Mouse (Mus musculus) heart, embryonic 11.5 days (tissue): ENCODE measurements at regions not wholly inside any gene's neighbourhood (a gene's known extent, or its start where the extent isn't known, plus 50 kb on each side); places are given as distances from the start of the nearest gene placed in this dataset.

ENCODE experiments used
- ATAC-seq: fragments of 200-750 bp; cut with Nextera tagmentation; replicated peaks from 2 replicates; pipeline ENCODE4 v1.8.0; 2017; ENCODE audit warnings: moderate library complexity; ENCODE audit not compliant: insufficient number of reproducible peaks, low FRiP score, low TSS enrichment
- H3K27ac ChIP-seq: fragments of 300-500 bp; sonication (generic); 2 replicates; pipeline ENCODE4 v1.5.1; 2014; ENCODE audit warnings: mild to moderate bottlenecking, low read depth, low read length
- H3K27me3 ChIP-seq: fragments of 300-500 bp; sonication (generic); 2 replicates; pipeline ENCODE4 v1.6.1; 2014; ENCODE audit warnings: mild to moderate bottlenecking, low read length, mixed read lengths; ENCODE audit not compliant: control insufficient read depth, insufficient read depth
- H3K36me3 ChIP-seq: fragments of 300-500 bp; sonication (generic); 2 replicates; pipeline ENCODE4 v1.6.1; 2014; ENCODE audit warnings: mild to moderate bottlenecking, low read length, moderate library complexity, mixed read lengths; ENCODE audit not compliant: control insufficient read depth, insufficient read depth
- H3K4me1 ChIP-seq: fragments of 300-500 bp; sonication (generic); 2 replicates; pipeline ENCODE4 v1.6.1; 2014; ENCODE audit warnings: low read length; ENCODE audit not compliant: control insufficient read depth, insufficient read depth
- H3K4me2 ChIP-seq: fragments of 300-500 bp; sonication (generic); 2 replicates; pipeline ENCODE4 v1.6.1; 2014; ENCODE audit warnings: mild to moderate bottlenecking, moderate library complexity
- H3K4me3 ChIP-seq: fragments of 300-500 bp; sonication (generic); 2 replicates; pipeline ENCODE4 v1.5.1; 2014; ENCODE audit warnings: low read depth, low read length
- H3K9ac ChIP-seq: fragments of 300-500 bp; sonication (generic); 2 replicates; pipeline ENCODE4 v1.6.1; 2014; ENCODE audit warnings: mild to moderate bottlenecking, low read depth, low read length, moderate library complexity
- H3K9me3 ChIP-seq: fragments of 300-500 bp; sonication (generic); replicated peaks from 2 replicates; pipeline ENCODE4 v1.6.1; 2016; ENCODE audit warnings: low read length; ENCODE audit not compliant: control insufficient read depth
- WGBS: fragments of 180-500 bp; shearing (Covaris S2); extraction: QIAGEN DNeasy Blood & Tissue Kit; methylation state at CpG from one replicate; pipeline ENCODE4 v1.1.7; 2014; ENCODE audit not compliant: insufficient replicate concordance; 5-methylcytosine and 5-hydroxymethylcytosine counted together

DNA sequence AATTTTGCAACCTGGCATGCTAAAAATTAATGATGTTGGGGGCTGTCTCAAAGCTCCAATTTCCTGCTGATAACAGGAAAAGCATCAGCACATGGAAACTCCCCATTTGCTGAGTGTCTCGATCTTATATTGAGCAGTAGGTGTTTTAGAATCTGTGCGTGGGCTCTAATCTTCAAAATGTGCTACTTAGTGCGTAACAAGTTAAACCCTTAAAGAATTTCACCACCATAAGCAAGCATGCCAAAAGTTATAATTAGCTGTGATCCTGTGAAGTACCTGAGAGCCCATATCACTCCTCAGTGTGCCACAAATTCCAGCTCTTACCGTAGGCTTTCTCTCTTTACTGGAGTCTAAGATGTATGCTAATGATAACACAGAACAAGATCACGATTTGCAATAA lies 137.5 kb upstream of the Rgmb start:
- H3K27ac ChIP-seq = no peak overlapping the region
- H3K4me2 ChIP-seq = no peak overlapping the region
- H3K9ac ChIP-seq = no peak overlapping the region
- no peak for ATAC-seq
- WGBS = 60% methylated on average over 5 of the region's 5 CpGs
- H3K4me3 ChIP-seq = no peak overlapping the region
- no peaks in the 10 kb centered on the region for H3K9me3 ChIP-seq
- no peaks in the 10 kb centered on the region for H3K27me3 ChIP-seq
- no peaks in the 10 kb centered on the region for H3K4me1 ChIP-seq
- no peaks in the 10 kb centered on the region for H3K36me3 ChIP-seq

- WGBS = 71% methylated on average over 2 of the region's 2 CpGs
- H3K4me3 ChIP-seq = no peak overlapping the region
These were observed 124.8 kb upstream of the Rgmb start for GRCm38 (mm10) chr17:15955656-15956055.

GRCm38 (mm10) chr17:15951641-15952040 lies 120.8 kb upstream of the Rgmb start:
- no peaks in the 10 kb centered on the region for H3K4me1 ChIP-seq
- H3K36me3 ChIP-seq = no peaks in the 10 kb centered on the region
- H3K4me2 ChIP-seq = no peak overlapping the region
- 88% methylated on average over 3 of the region's 3 CpGs for WGBS
- H3K27ac ChIP-seq = no peak overlapping the region
- no peaks in the 10 kb centered on the region for H3K9me3 ChIP-seq
- no peak for ATAC-seq
- no peaks in the 10 kb centered on the region for H3K27me3 ChIP-seq
- H3K9ac ChIP-seq = no peak overlapping the region
- H3K4me3 ChIP-seq = no peak overlapping the region

More at GRCm38 (mm10) chr17:15955656-15956055, 124.8 kb upstream of the Rgmb start:
- H3K4me2 ChIP-seq = no peak overlapping the region
- no peak overlapping the region for H3K9ac ChIP-seq
- H3K36me3 ChIP-seq = no peaks in the 10 kb centered on the region
- no peaks in the 10 kb centered on the region for H3K4me1 ChIP-seq
- ATAC-seq = no peak
- H3K9me3 ChIP-seq = no peaks in the 10 kb centered on the region
- H3K27me3 ChIP-seq = no peaks in the 10 kb centered on the region
- no peak overlapping the region for H3K27ac ChIP-seq

GRCm38 (mm10) chr17:15949753-15950152 lies 118.9 kb upstream of the Rgmb start:
- Histone ChIP-seq H3K4me3 (no peak overlapping the region), H3K27me3 (no peaks in the 10 kb centered on the region), H3K36me3 (no peaks in the 10 kb centered on the region), H3K27ac (no peak overlapping the region), H3K4me2 (no peak overlapping the region), H3K4me1 (no peaks in the 10 kb centered on the region), H3K9ac (no peak overlapping the region), H3K9me3 (no peaks in the 10 kb centered on the region)
- WGBS = 40% methylated on average over 6 of the region's 6 CpGs
- ATAC-seq = no peak

DNA sequence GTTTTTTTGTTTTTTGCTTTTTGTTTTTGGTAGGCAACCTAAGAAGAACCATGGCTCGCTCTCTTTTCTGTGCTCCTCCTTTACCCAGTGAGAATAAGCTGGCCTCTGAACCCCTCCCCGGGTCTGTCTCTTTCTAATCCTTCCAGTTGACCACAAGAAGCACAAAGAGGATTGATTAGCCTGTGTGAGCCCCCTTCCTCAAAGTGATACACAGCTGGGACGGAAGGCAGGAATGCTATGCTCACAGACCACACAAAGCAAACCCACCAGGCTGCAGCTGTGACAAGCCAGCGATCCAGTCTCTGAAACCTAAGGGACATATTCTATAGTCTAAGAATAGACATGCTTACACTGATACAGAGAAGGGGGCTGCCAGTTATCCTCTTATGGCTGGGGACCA lies 111.5 kb upstream of the Rgmb start:
- Histone ChIP-seq H3K9me3 (no peaks in the 10 kb centered on the region), H3K27me3 (no peaks in the 10 kb centered on the region), H3K9ac (no peak overlapping the region), H3K4me3 (no peak overlapping the region), H3K27ac (no peak overlapping the region), H3K4me1 (no peaks in the 10 kb centered on the region), H3K4me2 (no peak overlapping the region), H3K36me3 (no peaks in the 10 kb centered on the region)
- no peak for ATAC-seq
- 60% methylated on average over 4 of the region's 4 CpGs for WGBS

DNA sequence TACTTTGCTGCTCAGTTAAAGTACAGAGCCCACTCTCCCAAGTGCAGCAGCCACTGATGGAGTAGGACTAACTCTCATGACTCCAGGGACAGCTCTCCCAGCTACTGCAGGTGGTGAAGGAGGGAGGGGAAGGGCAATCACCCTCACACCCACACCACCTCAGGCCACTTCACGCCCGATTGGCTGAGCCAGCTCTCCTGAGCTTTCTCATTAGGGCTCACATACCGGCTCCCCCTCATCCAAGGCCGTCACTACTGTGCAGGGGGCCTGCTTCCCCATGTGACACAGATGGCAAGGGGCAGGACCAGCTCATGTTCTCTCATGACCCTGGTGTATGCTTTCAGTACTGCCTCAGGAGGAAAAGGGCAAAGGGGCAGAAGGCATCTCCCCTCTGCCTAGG lies 87.8 kb upstream of the Rgmb start:
- Histone ChIP-seq H3K4me3 (no peak overlapping the region), H3K27ac (no peak overlapping the region), H3K9ac (no peak overlapping the region), H3K9me3 (no peaks in the 10 kb centered on the region), H3K4me2 (no peak overlapping the region), H3K27me3 (no peaks in the 10 kb centered on the region), H3K36me3 (no peaks in the 10 kb centered on the region), H3K4me1 (no peaks in the 10 kb centered on the region)
- peak; percentile 49; the same call in 1 of the 2 replicates for ATAC-seq
- 27% methylated on average over 4 of the region's 4 CpGs for WGBS

DNA sequence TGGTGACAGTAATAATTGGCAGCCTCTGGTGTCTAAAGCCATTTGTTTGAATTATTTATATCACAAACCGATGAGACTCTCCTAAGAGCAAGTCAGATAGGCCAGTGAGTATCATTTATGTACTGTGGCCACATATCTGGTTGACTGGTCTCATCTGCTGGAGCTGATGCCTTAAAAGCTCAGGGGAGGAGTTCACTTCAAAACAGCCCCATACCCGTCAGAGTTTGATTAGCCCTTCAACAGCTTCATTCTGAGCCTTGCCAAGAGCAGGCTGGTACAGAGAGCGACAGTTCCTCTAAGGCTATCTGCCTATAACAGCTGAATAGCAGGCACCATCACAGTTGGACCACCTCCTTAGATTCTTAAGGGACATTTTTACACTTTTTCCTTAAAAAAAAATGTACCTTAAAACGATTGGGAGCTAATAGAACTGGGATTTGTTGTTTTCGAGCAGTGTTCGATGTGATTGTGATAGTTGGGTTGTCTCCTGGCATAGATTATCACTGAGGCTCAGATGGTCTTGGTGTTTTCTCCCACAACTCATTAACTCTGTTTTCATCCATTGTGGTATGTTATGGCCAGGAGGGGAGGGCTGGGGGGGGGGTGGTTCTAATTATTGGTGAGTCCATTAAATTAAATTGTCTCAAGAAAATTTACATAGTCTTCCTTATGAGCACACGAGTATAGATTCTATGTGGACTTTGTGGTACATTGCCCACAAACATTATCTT lies 68.0 kb upstream of the Rgmb start:
- no peak overlapping the region for H3K9ac ChIP-seq
- WGBS = 56% methylated on average over 7 of the region's 7 CpGs
- ATAC-seq = no peak

GRCm38 (mm10) chr17:15895968-15896367 lies 65.1 kb upstream of the Rgmb start:
- Histone ChIP-seq H3K27ac (no peak overlapping the region), H3K9ac (no peak overlapping the region), H3K4me2 (no peak overlapping the region), H3K4me1 (no peaks in the 10 kb centered on the region), H3K9me3 (no peaks in the 10 kb centered on the region), H3K27me3 (no peaks in the 10 kb centered on the region), H3K4me3 (no peak overlapping the region), H3K36me3 (no peaks in the 10 kb centered on the region)
- WGBS = 66% methylated on average over 3 of the region's 3 CpGs
- no peak for ATAC-seq

More for the DNA sequence above, 68.0 kb upstream of the Rgmb start:
- Histone ChIP-seq H3K4me1 (no peaks in the 10 kb centered on the region), H3K4me3 (no peak overlapping the region), H3K27me3 (no peaks in the 10 kb centered on the region), H3K9me3 (no peaks in the 10 kb centered on the region), H3K27ac (no peak overlapping the region), H3K4me2 (no peak overlapping the region), H3K36me3 (no peaks in the 10 kb centered on the region)
